Comparison of ENCODE assay signal across 8 mouse cellular contexts in genomic region chr6:99159452-99160347, GRCm38 (mm10).
DNase-seq lines count a peak whose midpoint lies in the region; ATAC-seq and TF ChIP-seq lines count a peak whose summit lies in the region.

No protein-coding gene starts in this region.

- no peaks in the 10 kb centered on the region for H3K36me3 ChIP-seq in hindbrain, embryonic 10.5 days
- no peaks in the 10 kb centered on the region for H3K36me3 ChIP-seq in hindbrain, embryonic 16.5 days (ENCODE audit: control insufficient read depth, insufficient read depth, low read length)
- no peaks in the 10 kb centered on the region for H3K36me3 ChIP-seq in embryonic facial prominence, embryonic 15.5 days
- no peaks in the 10 kb centered on the region for H3K36me3 ChIP-seq in myocyte (ENCODE audit: control insufficient read depth, insufficient read depth)

- no peak overlapping the region for H3ac ChIP-seq in myocyte (ENCODE audit: control insufficient read depth, insufficient read length)

- peak; percentile 18 for DNase-seq in hindbrain, embryonic 10.5 days (ENCODE audit: low spot score)
- DNase-seq in adrenal gland, postnatal 14 days: peak; percentile 34
- DNase-seq in urinary bladder, postnatal 14 days (ENCODE audit: low spot score): no peak
- DNase-seq in left cerebral cortex, postnatal 10 days (ENCODE audit: extremely low spot score in 1 of 2, low spot score in 2 of 2): no peak
- no peak for DNase-seq in B cell, adult 2 months

- no peak overlapping the region for H3K4me2 ChIP-seq in hindbrain, embryonic 16.5 days (ENCODE audit: low read length)
- H3K4me2 ChIP-seq in embryonic facial prominence, embryonic 15.5 days (replicated peaks): peak overlapping the region; percentile 43
- H3K4me2 ChIP-seq in myocyte (ENCODE audit: low read depth): peak overlapping the region; percentile 90

- intact Hi-C loops in left cerebral cortex, postnatal 10 days (cut with DNase I): no loop called here

- no peaks in the 10 kb centered on the region for H3K9me3 ChIP-seq in hindbrain, embryonic 10.5 days
- H3K9me3 ChIP-seq in hindbrain, embryonic 16.5 days (ENCODE audit: control insufficient read depth, low read length): no peaks in the 10 kb centered on the region
- H3K9me3 ChIP-seq in embryonic facial prominence, embryonic 15.5 days (replicated peaks): no peaks in the 10 kb centered on the region

- no peaks in the 10 kb centered on the region for H3K79me2 ChIP-seq in myocyte (ENCODE audit: control insufficient read depth, insufficient read depth)

- no peaks in the 10 kb centered on the region for H3K27me3 ChIP-seq in hindbrain, embryonic 10.5 days (ENCODE audit: insufficient read depth, poor library complexity, severe bottlenecking)
- H3K27me3 ChIP-seq in hindbrain, embryonic 16.5 days (replicated peaks; ENCODE audit: control insufficient read depth, insufficient read depth, low read length): no peaks in the 10 kb centered on the region
- no peaks in the 10 kb centered on the region for H3K27me3 ChIP-seq in embryonic facial prominence, embryonic 15.5 days
- H3K27me3 ChIP-seq in myocyte (ENCODE audit: control insufficient read depth, insufficient read depth, insufficient read length): no peaks in the 10 kb centered on the region

- WGBS in hindbrain, embryonic 10.5 days: 68% methylated on average over 23 of the region's 23 CpGs
- 59% methylated on average over 23 of the region's 23 CpGs for WGBS in hindbrain, embryonic 16.5 days
- 13% methylated on average over 23 of the region's 23 CpGs for WGBS in embryonic facial prominence, embryonic 15.5 days

- H3K4me1 ChIP-seq in hindbrain, embryonic 10.5 days (replicated peaks): peaks cover 25% of the 10 kb centered on the region
- H3K4me1 ChIP-seq in hindbrain, embryonic 16.5 days (ENCODE audit: control insufficient read depth, insufficient read depth, low read depth, low read length): 0 out of 2 replicates have a peak, but pooled peaks cover 3% of the 10 kb centered on the region
- peaks cover 15% of the 10 kb centered on the region for H3K4me1 ChIP-seq in embryonic facial prominence, embryonic 15.5 days

- H3K4me3 ChIP-seq in hindbrain, embryonic 10.5 days: no peak overlapping the region
- no peak overlapping the region for H3K4me3 ChIP-seq in hindbrain, embryonic 16.5 days (ENCODE audit: low read length)
- H3K4me3 ChIP-seq in embryonic facial prominence, embryonic 15.5 days (replicated peaks): peak overlapping the region; percentile 18; the same call in 1 of the 2 replicates
- H3K4me3 ChIP-seq in myocyte: peak overlapping the region; percentile 15

- no peak for ATAC-seq in hindbrain, embryonic 16.5 days
- no peak for ATAC-seq in embryonic facial prominence, embryonic 15.5 days (ENCODE audit: insufficient number of reproducible peaks, low FRiP score, low TSS enrichment, low read depth)

- no peak overlapping the region for H3K9ac ChIP-seq in hindbrain, embryonic 16.5 days (ENCODE audit: low read depth, low read length)
- H3K9ac ChIP-seq in embryonic facial prominence, embryonic 15.5 days: no peak overlapping the region

- peak overlapping the region; percentile 70 for H3K27ac ChIP-seq in hindbrain, embryonic 10.5 days
- H3K27ac ChIP-seq in hindbrain, embryonic 16.5 days (ENCODE audit: low read depth, low read length): no peak overlapping the region
- peak overlapping the region; percentile 34; the same call in 1 of the 2 replicates for H3K27ac ChIP-seq in embryonic facial prominence, embryonic 15.5 days (replicated peaks)

- peak; percentile 74 for TF ChIP-seq POLR2A in myocyte (IDR thresholded peaks at IDR 0.05; ENCODE audit: insufficient read length, low read depth)

TF ChIP-seq in myocyte, 11 proteins besides CTCF, POLR2A, EP300 and RAD21:
- TF ChIP-seq CEBPB (IDR thresholded peaks at IDR 0.05; ENCODE audit: insufficient read depth, poor library complexity, severe bottlenecking) (no peak), MYOD1 (IDR thresholded peaks at IDR 0.05; ENCODE audit: control insufficient read depth in 1 of 3, insufficient read length in 2 of 3, low read depth in 2 of 3) (peak in 1 of 3 experiments; percentile 19), MYOG (IDR thresholded peaks at IDR 0.05; ENCODE audit: control insufficient read depth in 1 of 3, insufficient read depth in 1 of 3, insufficient read length in 2 of 3, low read depth in 2 of 3) (no peak), POLR2AphosphoS2 (IDR thresholded peaks at IDR 0.05; ENCODE audit: insufficient read length, low read depth) (peak; percentile 72), REST (IDR thresholded peaks at IDR 0.05; ENCODE audit: insufficient read depth, insufficient read length) (no peak)

Comparison
In these comparisons a context has a peak if more than half of its experiments do, and no peak if none do; other contexts are left out.
1. DNase-seq: peak in hindbrain, embryonic 10.5 days (single experiment) and adrenal gland, postnatal 14 days (single experiment); none in urinary bladder, postnatal 14 days (single experiment), left cerebral cortex, postnatal 10 days (0 of 2) and B cell, adult 2 months (0 of 2).
2. H3K4me3 ChIP-seq: peak in embryonic facial prominence, embryonic 15.5 days (single experiment) and myocyte (single experiment); none in hindbrain, embryonic 10.5 days (single experiment) and hindbrain, embryonic 16.5 days (single experiment).